Mouse (Mus musculus) adrenal gland, postnatal 10 days (tissue): ENCODE measurements at regions not wholly inside any gene's neighbourhood (a gene's known extent, or its start where the extent isn't known, plus 50 kb on each side); places are given as distances from the start of the nearest gene placed in this dataset.

ENCODE experiments used
- DNase-seq: peaks from one replicate; pipeline ENCODE4 v3.0.0; 2021; ENCODE audit warnings: mixed read lengths

DNA sequence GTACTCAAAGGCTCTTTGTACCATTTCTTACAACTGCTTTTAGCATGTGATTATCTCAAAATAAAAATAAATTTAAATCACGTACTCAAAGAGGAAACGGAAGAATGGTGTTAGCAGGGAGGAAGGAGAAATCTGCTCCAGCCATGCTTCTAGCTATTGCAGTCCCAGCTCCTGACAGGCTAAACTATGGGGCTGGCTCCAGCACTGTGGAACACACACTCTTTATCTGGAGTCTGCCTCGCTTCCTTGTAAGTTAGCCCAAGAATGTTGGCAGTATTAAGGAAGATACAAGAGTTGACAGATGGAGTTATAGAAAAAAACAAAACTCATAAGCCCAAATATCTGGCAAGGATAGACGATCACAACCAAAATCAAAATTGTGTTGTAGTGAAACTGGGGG, 161.5 kb upstream of the AI593442 start:
- no peak for DNase-seq

- no peak for DNase-seq
These were observed 160.4 kb upstream of the AI593442 start for GRCm38 (mm10) chr9:52839996-52840395.

DNA sequence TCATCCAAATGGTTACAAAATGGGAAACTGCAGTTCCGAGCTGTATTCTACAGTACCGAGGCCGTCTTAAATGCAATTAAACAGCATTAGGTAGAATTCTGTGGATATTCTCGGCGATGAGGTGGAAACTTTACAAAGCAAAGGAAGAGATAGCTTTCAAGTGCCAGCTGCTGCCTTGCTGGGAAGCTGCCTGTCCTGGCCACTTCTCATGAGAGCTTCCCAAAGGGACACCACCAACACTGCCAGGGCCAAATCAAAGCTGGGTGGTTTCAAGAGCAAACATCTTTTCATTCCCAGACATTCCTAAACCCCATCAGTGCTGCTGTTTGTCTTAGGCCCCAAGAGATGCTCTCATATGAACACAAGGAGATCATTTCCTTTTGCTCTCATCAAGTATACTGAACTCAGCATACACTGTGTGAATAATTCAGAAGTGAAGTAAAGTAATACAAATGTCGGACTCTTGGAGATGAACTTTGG, 156.6 kb upstream of the AI593442 start:
- no peak for DNase-seq

DNA sequence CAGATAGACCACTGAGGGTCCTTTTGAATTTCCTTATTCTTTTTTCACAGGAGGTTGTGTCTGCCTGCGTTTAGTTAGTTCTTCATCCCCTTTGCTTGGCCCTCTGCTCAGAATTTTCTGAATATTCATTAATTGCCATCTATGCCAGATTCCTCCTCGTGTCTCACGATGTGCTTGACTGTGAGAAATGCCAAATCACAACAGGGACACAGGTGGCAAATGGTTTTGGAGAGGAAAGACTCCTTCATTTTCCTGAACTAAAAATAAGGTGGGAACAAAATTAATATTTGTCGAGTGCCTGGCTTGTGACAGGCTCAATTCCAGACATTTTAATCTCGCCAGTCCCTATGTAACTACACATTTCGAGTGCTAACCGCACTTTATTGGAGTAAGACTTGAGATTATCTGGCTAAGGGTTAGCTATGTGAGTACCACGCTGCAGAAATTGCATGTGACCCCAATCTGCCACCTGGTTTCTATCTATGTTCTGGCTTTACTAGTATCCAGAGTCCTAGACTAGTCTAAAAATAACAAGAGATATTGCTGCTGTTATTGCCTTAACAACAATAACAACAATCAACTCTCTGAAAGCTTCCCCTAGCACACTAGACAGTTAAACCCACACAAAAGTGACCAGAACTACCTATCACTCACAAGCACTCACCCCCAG, 156.0 kb upstream of the AI593442 start:
- no peak for DNase-seq

DNA sequence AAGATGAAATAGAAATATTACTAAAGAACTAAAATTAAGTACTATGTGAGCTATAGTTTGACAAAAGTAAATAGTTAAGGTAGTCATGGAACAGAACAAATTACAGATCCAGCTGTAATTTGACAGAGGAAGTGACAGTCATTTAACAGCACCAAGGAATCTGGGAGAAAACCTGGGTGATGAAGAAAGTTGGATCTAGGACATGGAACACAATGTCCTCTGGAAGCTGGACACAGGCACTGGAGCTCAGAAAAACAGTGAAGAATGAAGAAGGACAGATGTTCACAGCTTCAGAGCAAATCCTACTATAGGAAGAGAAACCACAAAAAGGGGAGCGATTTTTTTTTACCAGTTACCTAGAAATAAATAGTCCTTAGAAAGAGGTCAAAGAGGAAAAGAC, 147.2 kb upstream of the AI593442 start:
- DNase-seq, result no peak

- no peak for DNase-seq
These were observed 136.7 kb upstream of the AI593442 start for GRCm38 (mm10) chr9:52816309-52816708.

GRCm38 (mm10) chr9:52802969-52803368, 123.4 kb upstream of the AI593442 start:
- DNase-seq, result no peak

DNA sequence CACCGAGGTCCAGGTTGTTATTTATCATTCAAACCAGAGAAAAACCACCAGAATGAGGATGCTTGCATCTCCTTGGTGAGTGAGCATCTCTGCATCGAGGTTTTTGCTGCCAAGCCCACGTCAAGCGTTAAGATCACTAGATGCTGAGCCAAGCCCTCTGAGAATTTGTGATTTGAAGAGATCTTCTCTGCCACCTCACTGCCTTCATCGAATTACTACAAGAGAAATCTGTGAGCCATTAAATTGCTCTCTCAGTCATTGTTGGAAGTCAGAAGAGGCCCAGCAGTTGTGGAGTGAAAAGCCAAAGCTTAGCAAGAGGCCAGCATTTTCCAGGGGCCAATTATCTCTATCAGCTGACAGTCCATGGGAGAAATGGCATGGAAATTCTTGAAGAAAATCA, 122.2 kb upstream of the AI593442 start:
- no peak for DNase-seq

DNA sequence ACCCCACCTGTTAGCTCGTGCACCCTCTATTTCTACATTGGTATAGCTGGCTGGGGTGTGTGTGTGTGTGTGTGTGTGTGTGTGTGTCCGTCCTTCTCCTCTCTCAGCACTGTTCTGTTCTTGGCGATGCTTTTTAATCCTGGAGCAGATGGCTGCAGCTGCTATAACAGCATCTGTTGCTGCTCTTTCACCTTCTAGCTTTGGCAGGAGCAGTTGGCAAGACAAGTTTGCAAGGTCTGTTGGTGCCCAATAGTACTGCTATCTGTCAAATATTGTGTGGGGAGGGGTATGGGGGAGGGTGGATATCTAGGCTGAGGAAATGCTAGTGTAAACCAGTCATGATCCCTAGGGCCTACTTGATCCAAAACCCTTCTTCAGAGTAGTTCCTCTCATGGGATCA, 120.9 kb upstream of the AI593442 start:
- DNase-seq, result no peak

DNA sequence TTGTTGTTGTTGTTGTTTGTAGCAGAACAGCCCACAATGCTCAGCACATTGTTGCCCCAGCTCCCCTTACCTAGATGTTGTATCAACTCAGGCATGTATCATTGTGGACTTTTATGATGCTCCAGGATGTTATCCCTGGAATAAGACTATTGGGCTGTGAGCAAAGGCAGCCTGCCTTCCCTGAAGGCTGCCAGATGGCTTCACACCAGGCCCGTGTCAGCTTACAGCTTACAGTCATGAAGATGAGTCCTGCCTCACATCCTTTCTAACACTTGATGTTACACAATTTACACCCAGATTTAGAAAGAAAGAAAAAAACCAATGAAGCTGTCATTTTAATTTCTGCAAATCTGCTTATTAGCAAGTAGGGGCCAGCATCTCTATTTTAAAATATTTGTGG, 113.0 kb upstream of the AI593442 start:
- DNase-seq, result no peak

DNA sequence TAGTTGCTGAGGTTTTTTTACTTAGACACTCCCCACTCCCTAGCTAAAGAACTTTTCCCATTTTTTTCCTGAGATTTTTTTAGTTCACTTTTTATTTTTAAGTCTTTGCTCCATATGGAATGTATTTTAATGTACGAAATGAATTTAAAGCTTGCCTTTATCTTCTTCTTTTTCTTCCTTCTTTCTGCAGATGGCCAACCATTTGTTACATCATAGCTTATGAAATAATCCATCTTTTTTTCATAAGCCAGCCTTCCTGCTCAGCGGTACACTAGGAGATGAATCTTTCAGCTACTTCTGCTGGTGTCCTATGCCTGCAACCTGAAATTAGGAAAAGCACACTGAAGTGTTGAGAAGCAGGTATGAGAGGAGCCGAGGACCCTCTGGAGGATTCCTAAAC, 102.9 kb upstream of the AI593442 start:
- no peak for DNase-seq

DNA sequence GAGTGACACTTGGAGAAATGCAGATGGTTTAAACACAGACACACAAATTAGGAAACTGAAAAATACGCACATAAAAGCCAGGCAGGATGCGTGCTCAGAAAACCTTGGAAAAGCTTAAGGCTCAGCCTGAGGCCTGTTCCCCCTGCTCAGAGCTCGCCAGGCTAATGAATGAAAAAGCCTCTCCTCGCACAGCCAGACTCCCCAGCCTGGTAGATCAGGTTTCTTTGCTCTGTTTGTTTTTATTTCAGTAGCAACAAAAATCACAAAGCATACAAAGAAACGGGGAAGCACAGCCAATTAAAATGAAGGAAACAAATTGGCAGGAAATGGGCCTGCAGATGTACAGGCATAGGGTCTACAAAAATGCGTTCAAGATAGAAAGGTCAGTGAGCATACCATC, 97.0 kb upstream of the AI593442 start:
- DNase-seq, result no peak

DNA sequence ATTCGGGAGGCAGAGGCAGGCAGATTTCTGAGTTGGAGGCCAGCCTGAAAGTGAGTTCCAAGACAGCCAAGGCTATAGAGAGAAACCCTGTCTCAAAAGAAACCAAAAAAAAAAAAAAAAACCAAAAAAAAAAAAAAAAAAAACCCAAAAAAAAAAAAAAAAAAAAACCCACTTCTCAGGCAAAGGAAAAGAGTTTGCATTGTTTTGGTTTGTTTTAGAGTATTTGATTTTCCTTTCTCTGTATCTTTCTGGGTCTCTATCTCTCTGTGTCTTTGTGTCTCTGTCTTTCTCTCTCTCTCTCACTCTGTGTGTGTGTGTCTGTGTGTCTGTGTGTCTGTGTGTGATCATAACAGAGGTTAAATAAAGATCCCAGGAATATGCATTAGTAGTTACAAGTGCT, 95.7 kb upstream of the AI593442 start:
- no peak for DNase-seq

DNA sequence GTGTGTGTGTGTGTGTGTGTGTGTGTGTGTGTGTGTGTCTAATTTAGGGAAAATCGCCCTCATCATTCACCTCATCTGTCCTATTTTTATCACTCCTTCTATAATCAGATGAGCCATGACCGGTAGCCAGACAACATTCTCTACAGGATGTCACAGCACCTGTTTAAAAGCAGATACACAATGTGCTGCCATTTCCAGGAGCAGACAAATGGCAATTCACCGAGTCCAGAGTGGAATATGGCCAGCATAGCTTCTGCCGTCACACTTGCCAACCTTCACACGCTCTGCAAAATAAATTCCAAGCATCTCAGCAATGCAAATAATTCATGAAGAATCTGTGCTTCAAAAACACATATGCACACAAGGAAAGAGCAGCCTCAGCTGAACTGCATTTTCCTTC, 88.5 kb upstream of the AI593442 start:
- DNase-seq, result no peak

GRCm38 (mm10) chr9:52765809-52766208, 86.2 kb upstream of the AI593442 start:
- no peak for DNase-seq

- DNase-seq, result no peak
These were observed 83.3 kb upstream of the AI593442 start for GRCm38 (mm10) chr9:52762836-52763235.

GRCm38 (mm10) chr9:52761257-52761656, 81.7 kb upstream of the AI593442 start:
- no peak for DNase-seq

- DNase-seq, result no peak
These were observed 68.8 kb upstream of the AI593442 start for GRCm38 (mm10) chr9:52748366-52748765.

DNA sequence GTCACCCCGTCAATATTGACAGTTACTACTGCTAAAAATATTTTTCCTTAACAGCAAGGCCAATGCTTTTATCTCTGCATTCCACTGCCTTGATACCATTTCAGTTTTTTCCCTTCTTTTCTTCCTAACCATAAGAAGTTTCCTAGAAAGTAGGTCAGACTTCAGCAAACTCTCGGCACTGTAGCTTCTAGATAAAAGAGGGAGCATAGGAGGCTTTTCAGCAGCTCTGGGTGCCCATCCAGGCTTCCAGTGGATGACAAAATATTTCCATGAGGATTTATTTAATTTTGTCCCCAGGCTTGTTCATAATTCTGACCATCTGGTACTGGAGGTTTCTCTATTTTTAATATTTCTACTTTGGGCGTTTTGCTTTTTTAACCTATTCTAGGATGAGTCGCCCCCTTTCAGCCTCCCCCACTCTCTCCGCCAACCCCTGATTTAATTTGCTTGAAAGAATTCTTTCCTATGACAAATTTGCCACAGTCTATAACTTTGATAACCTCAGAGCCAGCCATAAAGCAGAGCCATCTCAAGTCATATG, 59.0 kb upstream of the AI593442 start:
- no peak for DNase-seq
